Mouse (Mus musculus): ENCODE data around the gene Slc25a26. TPM values are rescaled to one million over a fixed set of nuclear protein-coding genes. Genes with fewer than 3 reads are reported as not detected.

Gene Slc25a26
- polyA plus RNA-seq, 1 experiment from 2014 or later: 8.5 TPM

GRCm38 (mm10) chr6:94601811-94602210 is 101.7 kb downstream of the Slc25a26 start:
- Histone ChIP-seq H3K4me1 (peaks cover 26% of the 10 kb centered on the region), H3K27ac (replicated peaks) (no peak overlapping the region), H3K4me2 (replicated peaks) (no peak overlapping the region), H3K9ac (no peak overlapping the region), H3K36me3 (peaks cover 34% of the 10 kb centered on the region), H3K4me3 (replicated peaks) (no peak overlapping the region), H3K9me3 (replicated peaks) (no peaks in the 10 kb centered on the region), H3K27me3 (no peaks in the 10 kb centered on the region)
- no peak for ATAC-seq (ENCODE audit: insufficient number of reproducible peaks, low FRiP score, low TSS enrichment, low read depth)
- 56% methylated on average over 5 of the region's 5 CpGs for WGBS

GRCm38 (mm10) chr6:94604072-94604471 is 103.9 kb downstream of the Slc25a26 start:
- peaks cover 56% of the 10 kb centered on the region for H3K36me3 ChIP-seq
- H3K27ac ChIP-seq (replicated peaks): peak overlapping the region; percentile 67; the same call in 1 of the 2 replicates
- no peak overlapping the region for H3K9ac ChIP-seq
- ATAC-seq (ENCODE audit: insufficient number of reproducible peaks, low FRiP score, low TSS enrichment, low read depth): peak; percentile 67; the same call in 1 of the 2 replicates
- H3K9me3 ChIP-seq (replicated peaks): no peaks in the 10 kb centered on the region
- WGBS: 20% methylated on average over 3 of the region's 3 CpGs
- no peak overlapping the region for H3K4me2 ChIP-seq (replicated peaks)
- H3K4me3 ChIP-seq (replicated peaks): no peak overlapping the region
- peaks cover 23% of the 10 kb centered on the region for H3K4me1 ChIP-seq
- H3K27me3 ChIP-seq: no peaks in the 10 kb centered on the region

- H3K4me2 ChIP-seq (replicated peaks): no peak overlapping the region
- H3K36me3 ChIP-seq: peaks cover 61% of the 10 kb centered on the region
- 74% methylated on average over 2 of the region's 2 CpGs for WGBS
- peak overlapping the region; percentile 66; the same call in 1 of the 2 replicates for H3K27ac ChIP-seq (replicated peaks)
- H3K9ac ChIP-seq: no peak overlapping the region
- H3K4me3 ChIP-seq (replicated peaks): no peak overlapping the region
- H3K27me3 ChIP-seq: no peaks in the 10 kb centered on the region
- H3K4me1 ChIP-seq: peaks cover 23% of the 10 kb centered on the region
- ATAC-seq (ENCODE audit: insufficient number of reproducible peaks, low FRiP score, low TSS enrichment, low read depth): no peak
- H3K9me3 ChIP-seq (replicated peaks): no peaks in the 10 kb centered on the region
Observed at GRCm38 (mm10) chr6:94604546-94604945, 104.4 kb downstream of the Slc25a26 start.

GRCm38 (mm10) chr6:94613235-94613895 is 113.2 kb downstream of the Slc25a26 start:
- no peaks in the 10 kb centered on the region for H3K9me3 ChIP-seq (replicated peaks)
- no peak overlapping the region for H3K9ac ChIP-seq
- 0 out of 2 replicates have a peak overlapping the region, but pooled peaks have one; percentile 22 for H3K27ac ChIP-seq (replicated peaks)
- H3K4me3 ChIP-seq (replicated peaks): no peak overlapping the region
- peaks cover 89% of the 10 kb centered on the region for H3K36me3 ChIP-seq
- no peaks in the 10 kb centered on the region for H3K4me1 ChIP-seq
- no peak for ATAC-seq (ENCODE audit: insufficient number of reproducible peaks, low FRiP score, low TSS enrichment, low read depth)
- H3K4me2 ChIP-seq (replicated peaks): no peak overlapping the region
- WGBS: 57% methylated on average over 6 of the region's 6 CpGs
- no peaks in the 10 kb centered on the region for H3K27me3 ChIP-seq

GRCm38 (mm10) chr6:94614346-94614745 is 114.2 kb downstream of the Slc25a26 start:
- Histone ChIP-seq H3K9ac (no peak overlapping the region), H3K36me3 (peaks cover 89% of the 10 kb centered on the region), H3K27ac (replicated peaks) (no peak overlapping the region), H3K27me3 (no peaks in the 10 kb centered on the region), H3K9me3 (replicated peaks) (no peaks in the 10 kb centered on the region), H3K4me2 (replicated peaks) (no peak overlapping the region), H3K4me1 (no peaks in the 10 kb centered on the region), H3K4me3 (replicated peaks) (no peak overlapping the region)
- 82% methylated on average over 6 of the region's 6 CpGs for WGBS
- no peak for ATAC-seq (ENCODE audit: insufficient number of reproducible peaks, low FRiP score, low TSS enrichment, low read depth)

GRCm38 (mm10) chr6:94615936-94616335 is 115.8 kb downstream of the Slc25a26 start:
- no peak overlapping the region for H3K27ac ChIP-seq (replicated peaks)
- H3K4me2 ChIP-seq (replicated peaks): no peak overlapping the region
- peaks cover 89% of the 10 kb centered on the region for H3K36me3 ChIP-seq
- H3K4me1 ChIP-seq: no peaks in the 10 kb centered on the region
- H3K9me3 ChIP-seq (replicated peaks): no peaks in the 10 kb centered on the region
- no peak for ATAC-seq (ENCODE audit: insufficient number of reproducible peaks, low FRiP score, low TSS enrichment, low read depth)
- no peaks in the 10 kb centered on the region for H3K27me3 ChIP-seq
- WGBS: 79% methylated on average over 4 of the region's 4 CpGs
- H3K4me3 ChIP-seq (replicated peaks): no peak overlapping the region
- H3K9ac ChIP-seq: no peak overlapping the region

DNA sequence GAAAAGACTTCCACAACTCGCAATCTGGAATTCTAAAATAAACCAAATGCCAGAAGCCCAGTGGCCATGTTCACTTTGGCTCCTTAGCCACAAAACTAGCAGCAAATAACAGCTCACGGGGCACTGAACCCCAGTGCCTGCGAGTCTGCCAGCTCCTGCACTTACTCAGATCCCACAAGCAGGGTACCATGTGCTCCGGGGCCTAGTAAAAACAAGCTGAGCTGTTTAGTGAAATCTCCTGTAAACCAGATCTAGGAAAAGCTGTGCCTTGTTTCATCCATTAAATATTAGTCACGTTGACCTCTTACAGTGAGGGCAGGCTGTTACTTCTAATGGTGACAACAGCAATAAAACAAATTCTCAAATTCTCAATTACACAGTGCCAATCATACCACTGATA is 118.5 kb downstream of the Slc25a26 start:
- Histone ChIP-seq H3K27me3 (no peaks in the 10 kb centered on the region), H3K4me3 (replicated peaks) (no peak overlapping the region), H3K9ac (no peak overlapping the region), H3K4me1 (no peaks in the 10 kb centered on the region), H3K9me3 (replicated peaks) (no peaks in the 10 kb centered on the region), H3K27ac (replicated peaks) (no peak overlapping the region), H3K4me2 (replicated peaks) (no peak overlapping the region), H3K36me3 (peaks cover 86% of the 10 kb centered on the region)
- 80% methylated on average over 5 of the region's 5 CpGs for WGBS
- ATAC-seq (ENCODE audit: insufficient number of reproducible peaks, low FRiP score, low TSS enrichment, low read depth): no peak

- Histone ChIP-seq H3K9ac (no peak overlapping the region), H3K4me3 (replicated peaks) (no peak overlapping the region), H3K36me3 (peaks cover 93% of the 10 kb centered on the region), H3K4me2 (replicated peaks) (no peak overlapping the region), H3K4me1 (no peaks in the 10 kb centered on the region), H3K27ac (replicated peaks) (no peak overlapping the region), H3K27me3 (no peaks in the 10 kb centered on the region), H3K9me3 (replicated peaks) (no peaks in the 10 kb centered on the region)
- WGBS: 80% methylated on average over 6 of the region's 6 CpGs
- ATAC-seq (ENCODE audit: insufficient number of reproducible peaks, low FRiP score, low TSS enrichment, low read depth): no peak
Observed at GRCm38 (mm10) chr6:94620287-94620686, 120.2 kb downstream of the Slc25a26 start.

DNA sequence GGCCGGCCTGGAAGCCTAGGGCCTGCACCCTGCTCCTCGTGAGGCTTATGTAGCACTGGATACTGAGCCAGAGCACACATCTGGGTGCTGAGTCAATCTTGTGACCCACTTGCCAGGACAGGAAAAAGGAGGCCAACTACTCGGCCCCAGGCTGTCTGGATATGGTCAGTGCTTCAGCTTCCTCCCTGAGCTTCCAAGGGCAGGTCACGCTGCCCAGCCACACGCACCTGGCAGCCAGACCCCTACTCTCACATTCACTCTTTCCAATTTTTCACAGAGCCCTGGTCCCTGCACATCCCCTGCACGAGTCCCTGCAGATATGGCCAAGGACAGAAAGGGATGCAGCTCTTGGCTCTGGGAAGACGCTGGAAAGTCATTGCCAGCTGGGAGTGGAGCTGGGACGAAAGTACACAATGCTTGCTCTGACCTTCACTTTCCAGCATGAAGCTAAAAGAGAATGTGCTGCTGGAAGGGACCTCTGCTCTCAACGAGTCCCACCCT is 120.7 kb downstream of the Slc25a26 start:
- H3K36me3 ChIP-seq: peaks cover 93% of the 10 kb centered on the region
- 76% methylated on average over 9 of the region's 9 CpGs for WGBS
- ATAC-seq (ENCODE audit: insufficient number of reproducible peaks, low FRiP score, low TSS enrichment, low read depth): no peak
- no peak overlapping the region for H3K27ac ChIP-seq (replicated peaks)
- no peak overlapping the region for H3K9ac ChIP-seq
- H3K27me3 ChIP-seq: no peaks in the 10 kb centered on the region
- H3K4me2 ChIP-seq (replicated peaks): no peak overlapping the region
- H3K4me3 ChIP-seq (replicated peaks): no peak overlapping the region
- H3K9me3 ChIP-seq (replicated peaks): no peaks in the 10 kb centered on the region
- 0 out of 2 replicates have a peak, but pooled peaks cover under 1% of the 10 kb centered on the region for H3K4me1 ChIP-seq

- no peak overlapping the region for H3K27ac ChIP-seq (replicated peaks)
- no peaks in the 10 kb centered on the region for H3K27me3 ChIP-seq
- no peak overlapping the region for H3K4me3 ChIP-seq (replicated peaks)
- no peak for ATAC-seq (ENCODE audit: insufficient number of reproducible peaks, low FRiP score, low TSS enrichment, low read depth)
- no peaks in the 10 kb centered on the region for H3K9me3 ChIP-seq (replicated peaks)
- H3K36me3 ChIP-seq: peaks cover 79% of the 10 kb centered on the region
- no peak overlapping the region for H3K9ac ChIP-seq
- H3K4me2 ChIP-seq (replicated peaks): no peak overlapping the region
- WGBS: 72% methylated on average over 4 of the region's 4 CpGs
- peaks cover 14% of the 10 kb centered on the region for H3K4me1 ChIP-seq
Observed at GRCm38 (mm10) chr6:94622983-94623382, 122.9 kb downstream of the Slc25a26 start.

GRCm38 (mm10) chr6:94624543-94624942 is 124.4 kb downstream of the Slc25a26 start:
- Histone ChIP-seq H3K4me3 (replicated peaks) (no peak overlapping the region), H3K27me3 (no peaks in the 10 kb centered on the region), H3K9me3 (replicated peaks) (no peaks in the 10 kb centered on the region), H3K4me2 (replicated peaks) (no peak overlapping the region), H3K4me1 (peaks cover 26% of the 10 kb centered on the region), H3K9ac (no peak overlapping the region), H3K27ac (replicated peaks) (no peak overlapping the region), H3K36me3 (peaks cover 71% of the 10 kb centered on the region)
- 95% methylated on average over 5 of the region's 5 CpGs for WGBS
- ATAC-seq (ENCODE audit: insufficient number of reproducible peaks, low FRiP score, low TSS enrichment, low read depth): no peak

DNA sequence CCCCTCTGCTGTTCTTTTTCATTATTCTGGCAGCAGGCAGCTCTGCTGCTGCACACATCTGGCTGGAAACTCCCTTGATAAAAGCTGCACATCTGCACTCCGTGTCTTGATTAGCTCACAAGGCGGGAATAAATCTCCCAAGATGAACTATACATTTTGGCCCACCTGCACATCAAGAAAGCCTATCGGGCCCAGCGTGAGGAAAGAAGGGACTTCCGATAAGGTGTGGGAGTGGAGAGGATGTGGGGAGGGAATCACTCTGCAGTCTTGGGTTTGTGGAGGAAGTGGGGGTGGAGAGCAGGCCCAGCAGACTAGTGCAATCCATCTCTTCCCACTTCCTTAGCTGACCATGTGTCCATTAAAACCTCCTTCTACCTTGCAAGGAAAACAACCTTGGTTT is 125.8 kb downstream of the Slc25a26 start:
- Histone ChIP-seq H3K9me3 (replicated peaks) (no peaks in the 10 kb centered on the region), H3K4me3 (replicated peaks) (no peak overlapping the region), H3K4me1 (peaks cover 34% of the 10 kb centered on the region), H3K9ac (no peak overlapping the region), H3K36me3 (peaks cover 62% of the 10 kb centered on the region), H3K27ac (replicated peaks) (no peak overlapping the region), H3K4me2 (replicated peaks) (no peak overlapping the region), H3K27me3 (no peaks in the 10 kb centered on the region)
- WGBS: 61% methylated on average over 5 of the region's 5 CpGs
- no peak for ATAC-seq (ENCODE audit: insufficient number of reproducible peaks, low FRiP score, low TSS enrichment, low read depth)

All from embryonic facial prominence, embryonic 15.5 days (tissue).